Mouse (Mus musculus): Measurements from ENCODE around the gene Irgc1. TPM values are rescaled to one million over a fixed set of nuclear protein-coding genes. Genes with fewer than 3 reads are reported as not detected.
"Not testable (repeated sequence)": the region's sequence is repeated elsewhere in the genome, so short reads cannot be mapped to it uniquely, and the experiment has no call there.

The Irgc1 gene
- polyA plus RNA-seq, 1 experiment from 2014 or later = not detected

GRCm38 (mm10) chr7:24410831-24411230 is 41.3 kb downstream of the Irgc1 start:
- Histone ChIP-seq H3K9me3 (no peaks in the 10 kb centered on the region), H3K4me3 (replicated peaks) (no peak overlapping the region), H3K9ac (no peak overlapping the region), H3K4me1 (no peaks in the 10 kb centered on the region), H3K4me2 (no peak overlapping the region), H3K27ac (no peak overlapping the region), H3K36me3 (0 out of 2 replicates have a peak, but pooled peaks cover 9% of the 10 kb centered on the region), H3K27me3 (replicated peaks) (no peaks in the 10 kb centered on the region)
- no peak for ATAC-seq (ENCODE audit: insufficient read depth, low FRiP score, low read depth)
- 71% methylated on average over 3 of the region's 3 CpGs for WGBS

GRCm38 (mm10) chr7:24410123-24410522 is 42.0 kb downstream of the Irgc1 start:
- Histone ChIP-seq H3K27me3 (replicated peaks) (no peaks in the 10 kb centered on the region), H3K4me3 (replicated peaks) (no peak overlapping the region), H3K4me2 (no peak overlapping the region), H3K36me3 (0 out of 2 replicates have a peak, but pooled peaks cover 14% of the 10 kb centered on the region), H3K4me1 (no peaks in the 10 kb centered on the region), H3K9ac (no peak overlapping the region), H3K9me3 (no peaks in the 10 kb centered on the region), H3K27ac (no peak overlapping the region)
- 86% methylated on average over 6 of the region's 6 CpGs for WGBS
- no peak for ATAC-seq (ENCODE audit: insufficient read depth, low FRiP score, low read depth)

- no peaks in the 10 kb centered on the region for H3K9me3 ChIP-seq
- no peak overlapping the region for H3K27ac ChIP-seq
- WGBS = 74% methylated on average over 9 of the region's 9 CpGs
- H3K4me2 ChIP-seq = no peak overlapping the region
- no peaks in the 10 kb centered on the region for H3K27me3 ChIP-seq (replicated peaks)
- no peak overlapping the region for H3K4me3 ChIP-seq (replicated peaks)
- H3K36me3 ChIP-seq = peaks cover 21% of the 10 kb centered on the region
- H3K9ac ChIP-seq = no peak overlapping the region
- H3K4me1 ChIP-seq = no peaks in the 10 kb centered on the region
- ATAC-seq (ENCODE audit: insufficient read depth, low FRiP score, low read depth) = no peak
These were observed 43.9 kb downstream of the Irgc1 start for GRCm38 (mm10) chr7:24408186-24408585.

- Histone ChIP-seq H3K9ac (no peak overlapping the region), H3K4me2 (no peak overlapping the region), H3K9me3 (no peaks in the 10 kb centered on the region), H3K4me1 (no peaks in the 10 kb centered on the region), H3K4me3 (replicated peaks) (no peak overlapping the region), H3K27me3 (replicated peaks) (no peaks in the 10 kb centered on the region), H3K36me3 (peaks cover 20% of the 10 kb centered on the region), H3K27ac (no peak overlapping the region)
- ATAC-seq (ENCODE audit: insufficient read depth, low FRiP score, low read depth) = no peak; the same call in 1 of the 2 replicates
- WGBS = 38% methylated on average over 5 of the region's 5 CpGs
These were observed 45.4 kb downstream of the Irgc1 start for GRCm38 (mm10) chr7:24406528-24407344.

- Histone ChIP-seq H3K9ac (no peak overlapping the region), H3K27ac (no peak overlapping the region), H3K4me3 (replicated peaks) (no peak overlapping the region), H3K4me1 (no peaks in the 10 kb centered on the region), H3K4me2 (no peak overlapping the region), H3K9me3 (no peaks in the 10 kb centered on the region), H3K27me3 (replicated peaks) (no peaks in the 10 kb centered on the region), H3K36me3 (peaks cover 20% of the 10 kb centered on the region)
- no peak; the same call in 1 of the 2 replicates for ATAC-seq (ENCODE audit: insufficient read depth, low FRiP score, low read depth)
- WGBS = 88% methylated on average over 13 of the region's 13 CpGs
These were observed 46.4 kb downstream of the Irgc1 start for GRCm38 (mm10) chr7:24405649-24406048.

GRCm38 (mm10) chr7:24402851-24403250 is 49.2 kb downstream of the Irgc1 start:
- Histone ChIP-seq H3K4me3 (replicated peaks) (no peak overlapping the region), H3K9ac (no peak overlapping the region), H3K4me1 (0 out of 2 replicates have a peak, but pooled peaks cover 3% of the 10 kb centered on the region), H3K27me3 (replicated peaks) (no peaks in the 10 kb centered on the region), H3K9me3 (no peaks in the 10 kb centered on the region), H3K36me3 (peaks cover 20% of the 10 kb centered on the region), H3K27ac (no peak overlapping the region), H3K4me2 (no peak overlapping the region)
- 96% methylated on average over 9 of the region's 9 CpGs for WGBS
- ATAC-seq (ENCODE audit: insufficient read depth, low FRiP score, low read depth) = no peak

- H3K9ac ChIP-seq; H3K9me3 ChIP-seq; ATAC-seq (ENCODE audit: insufficient read depth, low FRiP score, low read depth); H3K4me1 ChIP-seq; H3K27me3 ChIP-seq (replicated peaks); H3K27ac ChIP-seq: not testable (repeated sequence)
- Histone ChIP-seq H3K4me3 (replicated peaks) (peak overlapping the region; percentile 62), H3K36me3 (peaks cover 14% of the 10 kb centered on the region), H3K4me2 (peak overlapping the region; percentile 67)
- 87% methylated on average over 4 of the region's 4 CpGs for WGBS
These were observed 51.6 kb downstream of the Irgc1 start for GRCm38 (mm10) chr7:24400489-24400888.

- no peaks in the 10 kb centered on the region for H3K27me3 ChIP-seq (replicated peaks)
- no peaks in the 10 kb centered on the region for H3K9me3 ChIP-seq
- H3K4me1 ChIP-seq = peaks cover 8% of the 10 kb centered on the region
- peak overlapping the region; percentile 67 for H3K4me2 ChIP-seq
- H3K9ac ChIP-seq = no peak overlapping the region
- WGBS = 14% methylated on average over 3 of the region's 3 CpGs
- peak overlapping the region; percentile 62 for H3K4me3 ChIP-seq (replicated peaks)
- H3K36me3 ChIP-seq = peaks cover 12% of the 10 kb centered on the region
- peak overlapping the region; percentile 97 for H3K27ac ChIP-seq
- 0 out of 2 replicates have a peak, but pooled peaks have one; percentile 0 for ATAC-seq (ENCODE audit: insufficient read depth, low FRiP score, low read depth)
These were observed 52.0 kb downstream of the Irgc1 start for GRCm38 (mm10) chr7:24400082-24400452.

- H3K27ac ChIP-seq = peak within 1 kb of the TSS; percentile 97
- H3K4me3 ChIP-seq (replicated peaks) = peak within 1 kb of the TSS; percentile 62
- ATAC-seq (ENCODE audit: insufficient read depth, low FRiP score, low read depth) = peak; percentile 96
- no peaks in the 10 kb centered on the region for H3K9me3 ChIP-seq
- 2% methylated on average over 66 of the region's 66 CpGs for WGBS
- peaks cover 8% of the 10 kb centered on the region for H3K36me3 ChIP-seq
- no peaks in the 10 kb centered on the region for H3K27me3 ChIP-seq (replicated peaks)
- peaks cover 8% of the 10 kb centered on the region for H3K4me1 ChIP-seq
- peak within 1 kb of the TSS; percentile 43; the same call in 1 of the 2 replicates for H3K9ac ChIP-seq
- H3K4me2 ChIP-seq = peak within 1 kb of the TSS; percentile 67
These were observed 52.6 kb downstream of the Irgc1 start, which contains the start of gene Smg9 for GRCm38 (mm10) chr7:24399256-24400081. TSS of gene Smg9 (plus strand) at chr7:24399619.

GRCm38 (mm10) chr7:24398364-24398913 is 53.7 kb downstream of the Irgc1 start:
- WGBS = 92% methylated on average over 8 of the region's 8 CpGs
- no peak overlapping the region for H3K4me3 ChIP-seq (replicated peaks)
- H3K4me2 ChIP-seq = no peak overlapping the region
- H3K4me1 ChIP-seq = peaks cover 8% of the 10 kb centered on the region
- H3K36me3 ChIP-seq = peaks cover 5% of the 10 kb centered on the region; the same call in 1 of the 2 replicates
- no peak overlapping the region for H3K27ac ChIP-seq
- ATAC-seq (ENCODE audit: insufficient read depth, low FRiP score, low read depth) = no peak
- no peaks in the 10 kb centered on the region for H3K9me3 ChIP-seq
- H3K9ac ChIP-seq = no peak overlapping the region
- H3K27me3 ChIP-seq (replicated peaks) = no peaks in the 10 kb centered on the region

GRCm38 (mm10) chr7:24396832-24397231 is 55.3 kb downstream of the Irgc1 start:
- no peaks in the 10 kb centered on the region for H3K36me3 ChIP-seq
- no peaks in the 10 kb centered on the region for H3K9me3 ChIP-seq
- no peak for ATAC-seq (ENCODE audit: insufficient read depth, low FRiP score, low read depth)
- 60% methylated on average over 11 of the region's 11 CpGs for WGBS
- 0 out of 2 replicates have a peak overlapping the region, but pooled peaks have one; percentile 21 for H3K27ac ChIP-seq
- H3K9ac ChIP-seq = no peak overlapping the region
- H3K4me3 ChIP-seq (replicated peaks) = no peak overlapping the region
- H3K4me2 ChIP-seq = no peak overlapping the region
- H3K4me1 ChIP-seq = peaks cover 8% of the 10 kb centered on the region
- no peaks in the 10 kb centered on the region for H3K27me3 ChIP-seq (replicated peaks)

All from stomach, embryonic 15.5 days (tissue).